Mouse (Mus musculus): ENCODE data around the gene Fam133b.

The Fam133b gene

DNA sequence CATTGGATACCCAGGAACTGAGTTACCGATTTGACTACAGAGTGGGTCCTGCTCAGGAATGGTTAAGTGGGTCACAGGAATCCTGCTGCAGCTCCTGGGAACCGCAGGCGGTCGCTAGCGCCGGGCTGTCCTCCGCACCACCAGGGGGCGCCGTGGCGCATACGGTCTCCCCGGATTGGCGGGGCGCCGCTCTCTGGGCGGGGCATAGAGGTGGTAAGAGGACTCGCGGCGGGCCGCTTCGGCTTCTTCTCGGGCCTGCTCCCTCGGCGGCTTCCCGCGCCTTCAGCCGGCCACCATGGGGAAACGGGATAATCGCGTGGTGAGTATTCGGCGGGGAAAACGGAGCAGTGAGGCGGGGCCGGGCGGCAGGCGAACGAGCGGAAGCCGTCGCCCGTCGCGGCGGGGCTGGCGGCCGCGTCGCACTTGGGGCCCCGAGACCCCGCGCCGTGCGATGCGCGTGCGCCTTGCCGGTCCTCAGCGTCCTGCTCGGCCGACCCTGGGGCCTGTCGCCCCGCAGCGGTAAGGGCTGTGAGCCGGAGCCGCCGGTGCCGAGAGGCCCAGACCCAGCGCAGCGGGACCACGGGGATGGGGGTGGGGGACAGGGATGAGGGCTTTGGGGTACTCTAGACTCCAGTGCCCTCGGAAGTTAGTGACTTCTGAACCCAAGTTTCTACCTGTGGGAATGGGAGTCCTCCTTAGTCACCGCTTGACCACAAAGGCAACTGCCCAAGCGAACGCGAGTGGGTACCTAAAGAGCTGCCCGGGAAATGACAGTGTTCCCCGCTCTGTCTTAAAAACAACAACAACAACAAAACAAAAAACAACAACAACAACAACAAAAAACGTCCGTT lies at the start of gene Fam133b:
Gene Fam133b, plus strand, starts transcription at position 205 of the 851 bp plus-strand sequence.
- DNase-seq (ENCODE audit: low read depth) = peak; percentile 61

- DNase-seq (ENCODE audit: low read depth) = no peak
Observed at GRCm38 (mm10) chr5:3493968-3494367, 49.7 kb upstream of the Fam133b start.

- no peak for DNase-seq (ENCODE audit: low read depth)
Observed at GRCm38 (mm10) chr5:3494452-3495187, 49.0 kb upstream of the Fam133b start.

DNA sequence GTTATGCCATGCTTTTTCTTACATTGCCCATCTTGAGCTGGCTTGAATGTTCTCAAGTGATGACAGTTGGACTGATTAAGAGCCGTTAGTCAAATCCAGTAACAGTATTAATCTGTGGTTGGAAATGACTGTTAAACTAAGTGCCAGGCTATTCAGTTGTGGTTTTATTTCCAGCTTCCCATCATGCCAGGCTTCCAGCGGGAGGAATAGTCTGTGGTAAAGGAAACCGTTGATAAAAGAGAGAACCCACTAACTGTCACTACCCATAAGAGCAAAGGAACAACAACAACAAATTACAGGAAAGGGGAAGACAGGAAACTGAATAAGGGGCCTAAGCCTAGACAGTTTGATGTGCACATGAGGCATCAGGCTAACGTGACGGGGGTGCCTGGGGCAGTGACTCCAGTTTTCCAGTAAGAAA lies 46.1 kb upstream of the Fam133b start:
- DNase-seq (ENCODE audit: low read depth) = peak; percentile 42

DNA sequence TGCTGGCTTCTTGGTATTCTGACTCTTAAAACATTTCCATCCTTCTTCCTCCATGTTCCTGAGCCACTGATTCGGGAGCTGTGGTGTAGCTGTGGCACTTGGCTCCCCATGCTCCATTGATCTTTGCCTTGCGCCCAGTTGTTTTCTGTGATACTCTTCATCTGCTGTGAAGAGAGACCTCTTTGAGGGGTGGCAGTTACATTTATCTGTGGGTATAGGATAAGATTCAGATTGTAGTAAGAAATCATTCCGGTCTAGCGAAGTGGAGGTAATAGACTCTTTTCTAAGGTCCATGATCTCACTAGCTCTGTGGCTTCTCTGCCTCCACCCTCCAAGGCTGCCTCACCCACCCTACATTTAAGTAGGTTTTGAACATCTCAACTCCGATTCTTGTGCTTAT lies 43.3 kb upstream of the Fam133b start:
- no peak for DNase-seq (ENCODE audit: low read depth)

GRCm38 (mm10) chr5:3500957-3501563 lies 42.6 kb upstream of the Fam133b start:
- DNase-seq (ENCODE audit: low read depth) = no peak

DNA sequence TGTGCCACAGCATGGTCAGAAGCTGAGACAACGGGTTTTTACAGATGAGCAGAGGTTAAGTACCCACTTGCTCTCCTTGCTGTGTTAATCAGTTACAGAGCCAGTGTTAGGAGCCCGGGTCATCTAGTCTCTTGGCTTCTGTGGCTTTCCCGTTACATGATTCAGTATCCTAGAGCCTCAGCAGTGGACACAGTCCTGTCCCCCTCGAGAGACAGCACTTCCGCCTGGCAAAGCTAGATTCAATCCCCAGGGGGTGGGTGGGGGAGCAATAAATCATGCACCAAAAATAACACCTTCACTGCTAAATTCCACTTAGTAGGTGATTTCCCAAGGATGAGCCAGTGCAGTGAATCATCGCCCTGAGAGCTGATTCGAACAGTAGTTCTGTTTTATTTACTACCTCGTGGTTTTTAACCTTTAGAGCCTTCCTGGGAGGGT lies 42.0 kb upstream of the Fam133b start:
- peak; percentile 34 for DNase-seq (ENCODE audit: low read depth)

DNA sequence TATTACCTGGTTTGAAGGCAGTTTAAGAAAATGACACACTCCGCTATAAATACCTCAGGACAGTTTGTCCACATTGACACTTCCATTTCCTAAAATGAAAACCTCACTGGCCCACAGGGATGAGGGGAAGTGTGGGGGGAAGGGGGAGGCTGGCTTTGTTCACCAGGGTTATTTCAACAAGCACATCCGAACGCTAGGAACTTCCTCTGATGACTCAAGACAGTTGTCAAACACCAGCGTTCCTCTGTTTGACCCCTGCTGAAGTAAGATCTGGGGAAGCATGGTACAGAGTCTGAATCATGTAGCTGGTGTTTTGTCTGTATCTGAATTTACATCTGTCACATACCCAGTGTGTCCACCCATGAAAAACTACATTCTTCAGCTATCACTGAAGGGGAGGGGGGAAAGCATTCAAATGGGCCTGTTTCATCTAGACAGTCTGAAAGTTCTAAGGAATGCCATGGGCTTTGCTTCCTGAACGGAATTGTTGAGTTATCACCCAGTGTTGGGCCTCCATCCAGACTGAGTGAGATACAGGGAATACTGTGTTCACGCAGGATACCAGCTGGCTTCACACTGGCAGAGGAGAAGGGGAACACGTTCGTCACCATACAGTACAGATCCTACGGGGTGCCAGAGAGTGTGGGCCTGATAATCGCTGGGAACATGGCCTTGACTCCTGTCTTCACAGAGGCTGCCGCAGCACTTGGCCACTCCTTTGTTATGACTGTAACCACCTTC lies 40.9 kb upstream of the Fam133b start:
- DNase-seq (ENCODE audit: low read depth) = no peak

DNA sequence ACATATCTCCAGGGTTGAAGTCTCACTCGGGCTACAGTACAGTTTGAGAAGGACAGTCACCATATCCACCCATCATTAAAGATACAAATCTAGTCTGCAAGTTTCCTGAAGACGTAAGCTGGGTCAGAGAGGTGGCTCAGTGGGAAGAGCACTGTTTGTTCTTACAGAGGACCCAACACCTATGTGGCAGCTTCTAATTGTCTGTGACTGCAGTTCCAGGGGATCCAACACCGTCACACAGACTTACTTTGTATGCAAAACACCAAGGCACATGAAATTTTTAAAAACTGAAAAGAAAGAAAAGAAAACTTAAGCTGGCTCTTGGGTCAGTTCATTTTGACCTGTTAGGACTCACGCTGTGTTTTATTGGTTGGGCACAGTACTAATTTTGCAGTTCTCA lies 40.3 kb upstream of the Fam133b start:
- no peak for DNase-seq (ENCODE audit: low read depth)

GRCm38 (mm10) chr5:3503836-3504323 lies 39.8 kb upstream of the Fam133b start:
- DNase-seq (ENCODE audit: low read depth) = no peak

DNA sequence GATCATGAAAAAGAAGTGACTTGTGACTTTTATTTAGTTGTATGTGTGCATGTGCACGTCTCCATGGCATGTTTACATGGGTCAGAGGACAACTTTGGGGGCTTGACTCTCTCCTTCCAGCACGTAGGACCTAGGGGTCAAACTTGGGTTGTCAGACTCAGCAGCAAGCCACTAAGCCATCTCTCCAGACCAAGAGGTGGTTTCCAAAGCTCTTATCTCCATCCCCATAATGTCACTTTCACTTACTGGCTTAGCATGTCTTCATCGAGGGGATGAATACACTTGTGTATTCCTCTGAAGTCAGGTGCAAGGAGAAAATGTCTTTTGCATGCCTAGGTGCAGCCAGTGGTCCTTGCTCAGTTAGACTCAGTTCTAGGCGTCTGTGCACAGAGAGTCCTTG lies 39.2 kb upstream of the Fam133b start:
- no peak for DNase-seq (ENCODE audit: low read depth)

- no peak for DNase-seq (ENCODE audit: low read depth)
Observed at GRCm38 (mm10) chr5:3505553-3505952, 38.1 kb upstream of the Fam133b start.

DNA sequence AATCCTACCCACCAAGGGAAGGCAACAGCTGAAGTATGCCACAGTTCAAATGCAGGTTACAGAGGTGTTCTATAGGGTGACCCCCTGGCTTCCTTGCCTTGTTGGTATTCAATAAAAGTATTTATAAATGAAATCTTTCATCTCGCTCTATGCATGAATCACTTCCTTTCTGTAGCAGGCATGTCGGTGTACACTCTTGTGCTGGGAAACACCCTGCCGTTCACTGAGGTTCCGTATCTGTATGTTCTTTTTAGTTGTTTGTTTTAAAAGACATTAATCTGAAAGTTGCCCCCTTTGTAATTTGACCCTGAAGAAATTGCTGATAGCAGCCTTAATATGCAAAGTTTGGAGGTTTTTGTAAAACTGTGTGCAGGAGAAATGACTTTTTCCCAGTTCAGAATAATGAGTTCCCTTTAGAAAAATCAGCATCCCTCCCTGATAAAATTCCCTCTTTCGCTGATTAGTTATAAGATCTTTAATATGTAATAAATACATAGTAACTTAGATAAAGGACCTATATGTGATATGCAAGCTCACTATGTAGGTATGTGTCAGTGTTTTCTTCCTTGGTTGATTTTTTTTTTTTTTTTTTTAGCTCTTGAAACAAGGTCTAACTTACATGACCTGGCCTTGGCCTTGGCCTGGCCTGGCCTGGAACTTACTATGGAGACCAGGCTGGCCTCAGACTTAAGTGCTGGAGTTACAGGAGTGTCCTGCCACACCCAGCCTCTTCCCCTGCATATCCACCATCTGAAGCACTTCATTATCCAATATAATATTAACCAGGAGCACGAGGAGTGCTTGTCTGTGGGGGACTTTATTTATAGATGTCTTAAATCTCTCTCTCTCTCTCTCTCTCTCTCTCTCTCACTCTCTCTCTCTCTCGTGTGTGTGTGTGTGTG lies 34.9 kb upstream of the Fam133b start:
- DNase-seq (ENCODE audit: low read depth) = no peak

DNA sequence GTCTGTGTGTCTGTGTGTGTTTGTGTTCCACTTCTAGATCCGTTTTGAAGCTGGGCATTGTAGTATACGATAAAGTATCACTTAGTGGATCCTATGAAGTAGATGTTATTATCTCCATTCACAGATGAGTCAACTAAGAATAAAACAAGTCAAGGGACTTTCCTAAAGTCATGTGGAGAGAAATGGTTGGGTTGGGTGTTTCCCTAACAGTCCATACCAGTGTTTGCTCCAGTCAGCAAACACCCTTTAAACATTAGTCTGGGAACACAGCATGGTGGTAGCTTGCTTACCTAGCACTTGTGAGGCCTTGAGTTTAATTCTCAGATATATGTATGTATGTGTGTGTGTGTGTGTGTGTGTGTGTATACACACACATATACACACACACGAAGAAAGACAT lies 34.1 kb upstream of the Fam133b start:
- DNase-seq (ENCODE audit: low read depth) = no peak

GRCm38 (mm10) chr5:3511097-3511795 lies 32.4 kb upstream of the Fam133b start:
- DNase-seq (ENCODE audit: low read depth) = no peak

GRCm38 (mm10) chr5:3512584-3512983 lies 31.0 kb upstream of the Fam133b start:
- DNase-seq (ENCODE audit: low read depth) = no peak

GRCm38 (mm10) chr5:3514901-3515311 lies 28.7 kb upstream of the Fam133b start:
- no peak for DNase-seq (ENCODE audit: low read depth)

DNA sequence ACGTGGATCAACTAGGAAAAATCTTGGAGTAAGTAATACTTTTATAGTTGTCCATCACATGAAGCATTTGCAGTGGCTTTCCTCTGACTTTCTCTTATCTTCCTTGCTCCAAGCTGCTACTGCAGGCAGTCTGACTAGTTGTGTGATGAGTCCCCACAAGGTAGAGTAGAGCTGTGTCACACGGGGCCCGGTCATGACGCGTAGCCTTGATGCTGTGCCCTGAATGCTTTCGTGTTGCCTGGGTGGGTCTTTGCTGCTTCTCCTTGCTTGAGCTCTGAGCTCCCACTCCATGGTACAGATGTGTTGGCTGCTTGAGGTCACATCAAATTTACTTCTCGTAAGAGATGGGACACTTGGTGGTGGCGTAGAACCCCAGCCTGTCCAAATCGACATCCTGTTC lies 28.2 kb upstream of the Fam133b start:
- no peak for DNase-seq (ENCODE audit: low read depth)

DNA sequence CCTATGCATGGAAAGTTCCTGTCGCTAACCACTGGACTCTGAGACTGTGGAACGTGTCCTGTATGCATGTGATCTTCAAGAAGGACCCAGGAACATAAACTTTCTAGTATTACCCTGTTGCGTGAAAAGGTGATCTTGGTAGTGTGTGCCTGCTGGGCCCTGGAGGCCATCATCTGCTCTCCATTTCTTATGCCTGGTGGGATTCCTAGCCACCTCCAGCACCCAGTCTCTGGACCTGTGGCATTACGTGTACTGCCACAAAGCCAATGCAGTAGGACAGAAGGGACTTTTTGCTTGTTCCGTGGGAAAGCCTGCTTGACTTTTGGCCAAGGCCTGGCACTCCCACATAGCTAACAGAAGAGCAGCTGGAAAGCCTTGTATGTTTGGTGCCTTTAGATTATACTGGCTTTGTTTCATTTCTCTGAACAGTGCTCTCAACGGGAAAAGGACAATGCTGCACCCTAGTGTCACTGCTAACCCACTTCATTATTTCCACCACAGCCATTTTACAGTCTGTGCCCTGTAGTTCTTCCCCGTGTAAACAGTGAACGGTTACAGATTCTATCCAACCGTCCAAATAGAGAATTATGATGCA lies 27.1 kb upstream of the Fam133b start:
- peak; percentile 33 for DNase-seq (ENCODE audit: low read depth)
